Mouse (Mus musculus) spleen, postnatal 14 days (tissue): ENCODE measurements at regions not wholly inside any gene's neighbourhood (a gene's known extent, or its start where the extent isn't known, plus 50 kb on each side); places are given as distances from the start of the nearest gene placed in this dataset.

ENCODE experiments used
- DNase-seq, 2 experiments: peaks; one replicate each; pipeline ENCODE4 v3.0.0; 2021 to 2022; ENCODE audit warnings: low spot score in 2 of 2

DNA sequence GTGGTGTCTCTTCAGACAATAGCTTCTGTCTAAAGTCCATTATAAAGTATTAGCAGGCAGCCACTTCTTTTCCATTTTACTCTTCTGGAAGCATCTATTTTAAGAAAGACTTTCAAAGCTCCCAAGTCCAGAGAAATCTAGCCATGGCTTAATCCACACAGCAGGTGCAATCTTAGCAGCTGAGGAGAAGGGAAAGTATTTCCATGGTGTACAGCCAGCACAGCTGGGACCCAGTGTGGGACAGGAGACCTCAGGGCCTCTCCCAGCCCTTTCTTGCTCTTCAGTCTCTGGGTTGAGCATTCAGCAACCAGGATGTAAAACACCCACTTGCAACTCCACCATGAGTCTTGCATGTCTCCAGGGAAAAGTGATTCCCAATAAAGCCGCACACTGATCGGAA is 202.8 kb downstream of the Gadd45g start:
- no peak for DNase-seq

DNA sequence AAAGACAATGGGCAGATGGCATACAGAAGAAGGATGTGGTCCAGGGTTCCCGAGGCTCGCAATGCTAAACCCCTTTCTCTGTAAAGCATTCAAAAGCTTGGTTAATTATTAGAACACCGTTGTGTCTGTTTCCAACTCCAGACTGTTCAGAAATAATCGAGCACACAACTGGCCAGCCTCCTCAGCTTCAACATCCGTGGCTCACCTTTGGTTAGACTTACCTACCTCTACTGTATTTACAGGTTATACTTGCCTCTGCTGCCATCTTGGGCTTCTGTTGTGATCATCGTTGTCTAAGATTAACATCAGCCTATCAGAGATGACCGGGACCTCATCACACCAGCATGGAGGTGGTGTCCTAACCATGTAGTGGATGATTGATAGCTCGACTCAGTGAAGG is 209.3 kb downstream of the Gadd45g start:
- DNase-seq: no peak

DNA sequence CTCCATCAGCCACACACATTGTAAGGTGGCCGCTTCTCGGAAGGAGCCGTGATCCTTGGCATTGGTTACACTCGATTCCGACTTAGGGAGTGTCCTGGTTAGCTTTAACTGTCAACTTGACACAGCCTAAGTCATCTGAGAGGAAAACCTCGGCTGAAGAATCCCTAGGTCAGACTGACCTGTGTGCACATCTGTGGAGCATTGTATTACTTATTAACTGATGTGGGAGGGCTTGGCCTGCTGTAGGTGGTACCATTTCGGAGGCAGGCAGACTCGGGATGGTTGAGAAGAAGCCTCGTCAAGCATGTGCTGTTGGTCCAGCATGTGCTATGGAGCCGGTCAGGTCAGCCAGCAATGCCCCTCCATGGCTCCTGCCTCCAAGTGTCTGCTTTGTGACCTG is 211.0 kb downstream of the Gadd45g start:
- DNase-seq: no peak

DNA sequence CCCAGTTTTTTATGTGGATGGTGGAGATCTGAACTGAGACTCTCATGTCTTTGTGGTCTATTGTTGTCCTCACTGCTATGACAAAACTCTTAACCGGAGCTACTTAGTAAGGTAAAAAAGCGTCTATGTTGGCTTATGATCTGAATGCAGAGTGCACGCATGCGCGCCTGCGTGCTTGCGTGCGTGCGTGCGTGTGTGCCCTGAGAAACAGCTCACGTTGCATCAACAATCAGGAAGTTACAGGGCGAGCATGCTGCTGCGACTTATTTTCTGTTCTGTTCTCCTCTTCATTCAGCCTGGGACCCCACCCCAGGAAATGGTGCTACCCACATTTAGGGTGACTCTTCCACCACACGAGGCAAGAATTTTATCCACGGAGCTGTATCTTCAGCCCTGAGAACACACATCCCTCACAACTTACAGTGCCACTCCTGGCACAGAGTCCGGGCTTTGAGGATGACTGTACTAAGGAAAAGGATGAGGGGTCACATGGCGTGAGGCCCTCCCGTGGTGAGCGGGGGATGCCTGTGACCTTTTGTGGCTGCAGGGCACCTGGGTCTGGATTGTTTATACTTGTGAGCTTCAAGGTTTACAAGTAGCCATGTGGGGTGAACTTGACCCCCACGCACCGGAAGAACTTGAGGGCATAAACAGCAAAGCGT is 213.4 kb downstream of the Gadd45g start:
- DNase-seq: no peak

DNA sequence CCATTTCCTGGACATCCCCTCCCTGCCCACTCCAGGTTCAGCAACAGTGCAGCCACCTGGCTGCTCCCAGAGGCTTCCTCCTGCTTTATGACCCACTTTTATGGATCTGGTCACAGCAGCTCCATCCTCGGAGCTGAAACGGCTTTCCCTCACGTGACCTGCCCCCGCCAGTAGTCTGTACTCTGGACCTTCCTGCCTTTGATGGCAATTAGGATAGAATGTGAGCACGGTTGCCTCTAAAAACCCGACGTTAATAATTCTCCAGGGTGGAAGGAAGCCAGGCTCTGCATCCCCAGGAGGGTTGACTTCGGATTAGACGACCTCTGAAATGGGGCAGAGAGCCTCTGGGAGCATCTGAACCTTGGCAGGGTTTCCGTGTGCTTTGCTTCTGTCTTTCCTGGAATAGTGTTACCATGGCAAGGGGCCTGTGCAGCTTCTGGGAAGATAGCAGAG is 214.0 kb downstream of the Gadd45g start:
- no peak for DNase-seq

DNA sequence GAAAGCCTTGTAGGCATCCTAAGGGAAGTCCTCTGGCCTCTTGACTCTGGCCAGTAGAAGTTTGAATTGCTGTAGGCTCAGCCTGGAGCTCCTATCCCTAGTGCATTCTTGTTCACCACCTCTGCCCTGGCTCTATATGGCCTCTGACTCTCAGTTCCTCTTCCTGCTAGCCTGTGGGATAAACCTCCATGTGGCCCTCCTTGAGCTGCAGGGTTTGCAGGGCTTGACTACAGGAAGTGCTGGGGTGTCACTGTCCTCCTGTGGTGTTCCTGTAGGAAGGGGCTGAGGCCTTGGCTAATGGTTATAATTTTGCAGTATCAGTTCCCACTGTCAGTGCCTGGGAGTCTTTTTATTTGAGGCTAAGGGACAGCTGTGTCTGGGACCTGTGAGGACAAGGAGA is 215.0 kb downstream of the Gadd45g start:
- DNase-seq: no peak

DNA sequence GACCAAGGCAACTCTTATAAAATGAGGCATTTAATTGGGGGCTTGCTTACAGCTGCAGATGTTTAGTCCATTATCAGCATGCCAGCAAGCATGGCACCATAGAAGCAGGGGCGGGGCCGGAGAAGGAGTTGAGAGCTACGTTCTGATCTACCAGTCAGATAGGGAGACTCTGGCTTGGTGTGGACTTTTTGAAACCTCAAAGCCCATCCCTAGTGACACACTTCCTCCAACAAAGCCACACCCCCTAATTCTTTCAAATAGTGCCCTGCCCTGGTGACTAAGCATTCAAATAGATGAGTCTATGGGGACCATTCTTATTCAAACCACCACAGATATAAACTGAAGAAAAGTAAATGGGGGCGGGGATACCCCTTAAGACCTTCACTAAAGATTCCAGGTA is 215.4 kb downstream of the Gadd45g start:
- DNase-seq: no peak

DNA sequence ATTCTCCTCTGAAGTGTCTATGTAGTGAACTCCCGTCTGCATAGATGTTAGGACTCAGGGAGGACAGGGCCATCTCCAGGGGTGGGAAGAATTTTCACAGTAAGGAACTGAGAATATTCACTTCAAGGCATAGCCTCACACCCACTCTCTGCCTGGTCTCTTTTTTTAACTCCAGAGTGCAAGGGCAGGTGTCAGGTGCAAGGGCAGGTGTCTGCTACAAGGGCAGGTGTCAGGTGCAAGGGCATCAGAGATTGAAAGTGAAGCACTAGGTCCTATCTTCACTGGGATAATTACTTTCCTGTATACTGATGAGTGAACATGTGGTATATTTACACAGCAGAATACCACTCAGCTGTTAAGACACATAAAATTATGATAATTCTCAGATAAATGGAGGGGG is 216.1 kb downstream of the Gadd45g start:
- no peak for DNase-seq

DNA sequence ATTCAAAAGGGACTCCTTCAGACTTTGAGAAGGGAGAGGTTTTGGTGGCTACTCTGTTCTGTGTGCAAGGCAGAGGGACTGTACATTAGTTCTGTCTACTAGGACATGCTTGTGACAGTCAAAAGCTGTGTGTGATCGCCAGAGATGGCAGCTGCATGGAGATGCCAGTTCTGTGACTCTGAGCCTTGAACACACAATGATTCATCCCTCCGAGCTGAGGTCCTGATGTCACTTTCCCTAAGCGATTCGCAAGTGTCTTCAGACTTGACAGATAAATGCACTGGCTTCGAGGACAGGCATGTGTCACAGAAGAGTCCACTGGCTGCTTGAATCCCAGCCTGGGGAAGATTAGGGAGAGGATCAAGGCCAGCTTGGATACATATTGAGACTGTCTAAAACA is 218.8 kb downstream of the Gadd45g start:
- DNase-seq: no peak

DNA sequence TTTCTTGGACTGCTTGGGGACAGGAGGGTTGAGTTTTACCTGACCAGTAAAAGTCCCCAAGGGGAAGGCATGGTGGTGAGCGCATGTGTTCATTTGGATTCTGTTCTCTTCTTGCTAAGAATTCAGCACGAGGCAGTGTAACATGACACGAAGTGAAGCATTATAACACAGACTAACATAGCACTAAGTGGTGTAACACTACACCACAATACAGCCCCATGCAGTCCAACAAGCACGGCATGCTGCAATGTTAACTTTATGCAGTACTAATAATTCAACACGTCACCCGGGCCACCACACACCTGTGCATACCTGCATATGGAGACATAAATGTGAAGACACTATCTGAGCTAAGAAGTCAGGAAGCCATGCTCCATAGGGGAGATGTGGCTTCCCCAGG is 219.2 kb downstream of the Gadd45g start:
- no peak for DNase-seq

DNA sequence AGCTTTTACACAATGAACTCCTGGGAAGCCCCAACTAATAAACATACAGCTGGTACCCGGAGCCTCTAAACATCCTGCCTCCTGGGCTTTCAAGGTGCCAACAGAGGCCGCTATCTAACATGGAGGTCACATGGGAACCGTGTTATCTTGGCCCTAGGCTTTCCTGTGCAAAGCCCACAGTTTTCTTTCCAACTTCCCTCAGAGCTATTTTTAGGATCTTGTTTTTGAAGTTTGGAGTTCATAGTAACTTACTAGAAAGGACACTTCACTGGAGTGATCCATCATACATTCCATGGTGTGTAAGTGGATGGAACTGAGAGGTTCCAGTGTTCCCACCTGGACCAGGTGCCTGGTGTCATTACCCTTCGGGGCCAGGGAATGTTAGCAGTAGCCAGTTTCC is 220.6 kb downstream of the Gadd45g start:
- no peak for DNase-seq

DNA sequence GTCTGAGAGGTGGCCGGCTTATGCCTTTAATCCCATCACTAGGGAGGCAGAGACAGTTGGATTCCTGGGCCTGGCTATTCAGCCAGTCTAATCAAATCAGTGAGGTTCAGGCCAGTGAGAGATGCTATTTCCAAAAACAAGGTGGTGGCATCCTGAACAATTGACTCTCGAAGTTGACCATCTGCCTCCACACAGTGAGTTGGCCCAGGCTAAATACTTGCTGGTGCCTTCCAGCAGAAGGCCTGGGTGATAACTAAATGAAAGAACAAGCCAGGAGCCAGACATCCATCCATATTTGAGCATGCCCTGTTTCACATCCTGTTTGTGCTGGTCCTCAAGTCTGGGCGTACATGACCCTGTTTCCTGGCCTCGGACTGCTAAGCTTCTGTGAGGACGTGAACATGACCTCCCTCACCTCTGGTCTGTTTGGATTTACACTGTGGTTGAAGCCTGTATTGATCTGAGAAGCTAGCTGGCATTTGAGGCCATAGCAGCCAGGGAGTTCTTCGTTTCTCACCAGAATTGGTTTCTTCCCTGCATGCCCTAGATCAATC is 222.5 kb downstream of the Gadd45g start:
- no peak for DNase-seq

DNA sequence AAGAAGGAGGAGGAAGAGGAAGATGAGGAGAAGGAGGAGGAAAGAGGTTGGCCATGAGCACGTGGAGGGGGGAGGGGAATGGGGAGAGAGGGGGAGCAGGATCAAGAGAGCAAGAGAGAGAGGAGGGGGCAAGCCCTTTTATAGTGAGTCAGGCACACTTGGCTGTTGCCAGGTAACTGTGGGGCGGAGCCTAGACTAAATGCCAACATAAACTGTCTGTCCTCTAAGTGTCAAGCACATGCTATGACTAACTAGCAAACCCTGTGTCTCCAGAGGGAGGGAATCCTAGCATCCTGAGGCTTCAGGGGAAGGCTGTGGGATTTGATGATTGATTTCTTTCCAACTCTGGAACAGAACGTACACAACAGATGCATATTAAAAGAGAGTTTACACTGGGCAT is 223.2 kb downstream of the Gadd45g start:
- DNase-seq: no peak

DNA sequence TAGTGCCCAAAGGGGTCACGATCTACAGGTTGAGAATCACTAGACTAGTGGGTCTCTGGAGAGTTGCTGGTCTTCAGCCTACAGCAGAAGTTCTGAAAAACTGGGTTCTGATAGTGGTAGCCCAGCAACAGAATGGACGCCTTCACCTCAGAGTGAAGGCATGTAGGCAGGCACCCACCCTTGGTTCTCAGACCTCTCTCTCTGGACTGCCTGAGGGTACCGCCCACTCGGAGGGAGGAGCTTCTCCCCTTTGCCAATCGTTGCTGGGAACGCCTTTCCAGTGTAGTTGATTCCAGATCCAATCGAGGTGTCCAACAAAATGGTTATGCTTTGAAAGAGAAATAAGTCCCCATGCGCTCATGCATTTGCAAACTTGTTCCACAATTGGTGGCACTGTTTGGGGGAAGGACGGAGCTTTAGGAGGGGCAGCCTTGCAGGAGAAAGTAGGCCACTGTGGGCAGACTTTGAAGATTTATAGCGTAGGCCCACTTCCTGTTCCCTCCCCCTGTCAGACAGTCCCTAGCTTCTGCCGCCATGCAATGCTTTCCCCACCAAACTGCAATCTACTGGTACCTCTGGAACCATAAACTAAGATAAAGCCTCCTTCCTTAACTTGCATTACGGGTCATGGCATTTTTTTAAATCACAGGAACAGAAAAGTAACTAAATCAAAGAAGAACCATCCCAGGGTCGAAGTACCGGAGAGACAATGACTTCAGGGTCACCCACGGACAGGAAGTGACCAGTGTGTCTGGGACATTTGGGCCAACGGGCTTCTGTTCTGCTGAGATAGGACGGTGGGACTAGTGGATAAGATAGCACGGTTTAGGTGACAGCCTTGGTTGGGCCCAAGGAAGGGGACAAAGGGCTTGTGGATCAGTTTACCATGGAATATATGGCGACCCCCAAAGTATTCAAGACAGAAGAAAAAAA is 224.5 kb downstream of the Gadd45g start:
- DNase-seq: no peak

DNA sequence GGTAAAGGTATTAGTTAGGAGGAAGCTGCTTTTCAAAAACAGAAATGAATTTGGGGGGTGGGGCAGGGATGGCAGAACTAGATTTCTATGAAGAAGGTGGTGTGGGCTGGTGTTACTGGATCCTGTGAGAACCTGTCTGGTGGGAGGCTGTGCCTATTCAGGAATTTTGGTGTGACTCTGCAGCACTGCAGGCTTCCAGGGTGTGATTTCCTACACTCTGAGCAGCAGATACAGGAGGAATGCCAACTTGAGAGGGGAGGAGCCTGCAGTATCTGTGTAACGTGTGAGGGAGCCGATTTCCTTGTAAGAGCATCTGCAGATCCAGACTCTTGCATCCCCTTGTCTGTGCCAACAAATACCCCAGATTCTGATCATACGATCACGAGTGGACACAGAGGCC is 231.1 kb downstream of the Gadd45g start:
- DNase-seq: no peak

DNA sequence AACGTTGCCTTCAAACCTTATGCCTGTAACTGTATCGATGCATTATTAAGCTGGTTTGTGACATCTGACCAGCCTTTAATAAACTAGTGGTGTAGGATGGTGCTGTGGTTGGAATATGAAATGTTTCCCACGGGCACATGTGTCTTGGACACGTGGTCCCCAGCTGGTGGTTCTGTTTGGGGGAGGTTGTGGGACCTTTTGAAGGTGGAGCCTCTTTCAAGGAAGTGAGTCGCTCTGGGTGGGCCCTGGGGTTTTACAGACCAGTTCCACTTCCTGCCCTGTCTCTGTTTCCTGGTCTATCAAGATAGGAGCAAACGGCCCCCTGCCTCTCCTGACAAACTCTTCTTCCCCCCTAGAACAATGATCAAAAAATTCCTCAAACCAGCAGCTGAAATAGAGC is 232.1 kb downstream of the Gadd45g start:
- DNase-seq: peak in 1 of 2 experiments; percentile 35

DNA sequence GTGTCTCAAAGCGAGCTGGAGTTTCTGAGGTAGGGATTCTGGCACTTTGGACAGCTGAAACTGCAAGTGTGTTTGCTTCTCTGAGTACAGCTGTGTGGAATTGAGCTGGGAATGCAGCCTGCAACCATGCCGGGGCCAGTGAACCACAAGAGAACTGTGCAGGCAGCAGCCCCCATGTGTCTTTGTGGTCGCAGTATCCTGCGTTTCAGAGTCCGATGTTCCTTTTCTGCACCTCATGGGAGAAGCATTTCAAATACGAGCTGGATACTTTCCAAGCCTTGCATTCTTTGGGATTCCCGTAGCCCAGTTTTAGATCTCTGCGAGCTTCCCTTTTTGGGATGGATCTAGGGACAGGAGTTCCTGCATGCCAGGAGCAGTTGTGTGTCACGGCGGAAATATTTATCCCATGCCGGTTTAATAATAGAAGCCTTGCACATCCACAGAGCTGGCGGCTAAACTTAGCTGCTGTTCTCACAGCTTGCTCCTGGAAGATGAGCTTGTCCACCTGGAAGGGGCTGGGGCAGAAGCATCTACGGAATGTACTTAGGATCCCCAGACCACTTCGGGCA is 233.3 kb downstream of the Gadd45g start:
- DNase-seq: no peak

DNA sequence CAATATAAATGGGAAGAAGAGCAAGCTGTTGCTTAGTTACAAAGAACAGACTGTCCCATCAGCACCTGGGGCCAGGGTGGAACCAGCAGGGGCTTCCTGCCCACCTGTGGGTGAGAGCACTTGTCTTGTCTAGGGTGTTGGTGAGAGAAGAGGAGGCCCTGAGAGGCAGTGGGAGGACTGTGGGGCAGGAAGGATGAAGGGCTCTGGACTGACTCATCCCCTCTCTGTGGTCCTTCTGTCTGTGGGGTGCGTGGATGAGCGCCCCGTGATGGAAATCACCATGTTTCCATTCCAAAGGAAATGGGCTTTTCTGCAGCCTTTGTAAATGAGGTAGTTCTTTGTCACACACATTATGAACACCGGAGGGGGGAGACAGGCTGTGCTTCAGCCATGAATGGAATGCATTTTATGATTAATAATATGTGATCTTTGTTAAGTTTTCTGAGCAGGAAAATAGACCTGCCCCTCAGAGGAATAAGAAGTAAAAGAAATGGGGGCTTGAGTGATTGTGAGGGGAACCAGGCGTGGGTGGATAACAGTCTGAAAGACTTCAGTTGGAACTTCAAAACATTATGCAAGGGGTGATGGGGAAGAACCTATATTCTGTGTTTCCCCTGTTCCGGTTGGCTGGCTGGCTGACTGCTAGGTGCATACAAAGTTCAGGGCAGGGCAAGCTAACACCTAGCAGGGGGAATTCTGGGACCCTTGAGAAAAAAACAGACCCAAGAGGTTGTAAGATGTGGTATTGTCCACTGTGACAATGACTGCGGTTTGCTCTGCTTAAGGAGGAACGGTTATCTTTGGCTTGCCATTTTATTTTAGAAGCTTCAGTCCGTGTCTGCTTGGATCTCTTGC is 237.3 kb downstream of the Gadd45g start:
- DNase-seq: peak in 1 of 2 experiments; percentile 55

DNA sequence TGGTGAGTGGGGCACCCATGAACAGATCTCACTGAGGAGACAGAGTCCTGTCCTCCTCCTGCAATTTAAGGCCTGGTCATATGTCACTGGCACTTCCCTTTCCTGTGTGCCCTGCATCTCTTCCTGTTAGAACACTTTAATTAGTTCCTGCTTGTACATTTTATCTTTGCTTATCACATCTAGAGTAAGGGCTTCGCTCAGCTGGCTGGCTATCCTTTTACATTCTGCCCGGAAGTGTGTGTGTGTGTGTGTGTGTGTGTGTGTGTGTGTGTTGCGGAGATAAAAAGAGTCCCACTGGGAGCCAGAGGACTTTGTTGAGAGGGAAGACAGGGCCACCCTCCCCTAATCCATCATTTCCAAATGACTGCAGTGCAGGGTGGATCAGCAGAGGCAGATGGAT is 238.6 kb downstream of the Gadd45g start:
- no peak for DNase-seq

DNA sequence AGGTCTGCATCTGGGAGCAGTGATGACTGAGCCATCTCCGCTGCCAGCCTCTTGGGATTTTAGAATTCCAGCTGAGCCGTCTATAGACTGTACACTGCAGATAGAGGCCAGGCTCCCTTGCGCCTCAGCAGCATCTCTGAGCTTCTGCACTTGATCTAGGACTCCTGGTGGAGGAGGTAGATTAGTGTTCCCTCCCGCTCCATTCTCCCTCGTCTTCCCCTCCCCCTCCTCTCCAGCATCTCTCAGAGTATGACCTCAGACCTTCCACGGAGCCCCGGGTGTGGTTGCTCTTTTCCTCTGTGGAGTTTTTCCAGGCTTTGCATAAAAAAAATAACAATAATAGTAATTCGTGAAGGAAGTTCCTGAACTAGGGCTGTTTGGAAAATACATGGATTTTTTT is 241.8 kb downstream of the Gadd45g start:
- DNase-seq: no peak

DNA sequence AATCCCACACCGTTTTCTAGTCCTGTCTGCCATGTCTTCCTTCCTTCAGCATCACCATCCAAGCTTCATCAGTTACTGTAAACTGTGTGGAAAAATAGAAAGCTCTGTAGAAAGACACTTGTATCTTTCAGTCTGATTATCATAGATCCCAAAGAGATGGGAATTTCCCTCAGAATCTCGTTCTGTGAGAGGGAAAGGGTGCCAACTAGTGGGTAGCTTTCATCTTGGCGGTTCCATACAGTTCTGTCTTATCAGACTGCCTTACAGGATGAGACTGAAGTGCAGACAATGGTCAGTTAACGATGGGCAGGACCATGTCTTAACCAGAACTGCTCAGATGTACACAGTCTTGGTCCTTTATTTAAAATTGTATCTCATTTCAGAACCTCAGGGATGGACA is 243.9 kb downstream of the Gadd45g start:
- DNase-seq: no peak

DNA sequence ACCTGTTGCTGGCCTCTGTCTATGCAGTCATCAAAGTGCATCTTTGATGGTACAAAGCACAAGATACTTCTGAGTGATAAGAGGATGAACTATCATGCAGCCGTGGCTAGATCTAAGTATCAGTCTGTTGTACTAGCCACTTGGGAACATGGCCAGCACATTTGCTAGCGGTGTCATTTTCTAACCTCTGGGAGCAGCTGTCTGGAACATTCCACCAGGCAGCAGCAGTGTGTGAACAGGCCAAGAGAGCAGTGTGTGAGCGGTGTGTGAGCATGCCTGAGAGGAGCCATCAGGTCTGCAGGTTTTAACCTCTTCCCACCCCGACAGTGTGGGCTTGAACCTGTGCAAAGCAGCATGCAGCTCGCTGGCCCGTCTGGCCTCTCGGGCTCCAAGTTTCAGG is 248.3 kb downstream of the Gadd45g start:
- DNase-seq: no peak
